Mouse (Mus musculus) liver, embryonic 16.5 days (tissue): ENCODE data around the gene Sema3b. TPM values are rescaled to one million over a fixed set of nuclear protein-coding genes. Genes with fewer than 3 reads are reported as not detected.

ENCODE experiments used
- ATAC-seq: fragments of 200-750 bp; cut with Nextera tagmentation; 2 replicates; pipeline ENCODE4 v1.8.0; 2017; ENCODE audit warnings: low read depth, mild to moderate bottlenecking, moderate number of reproducible peaks, moderate library complexity
- H3K27ac ChIP-seq: fragments of 300-500 bp; sonication (generic); 2 replicates; pipeline ENCODE4 v1.5.1; 2014; ENCODE audit warnings: mild to moderate bottlenecking, low read length
- H3K27me3 ChIP-seq: fragments of 300-500 bp; sonication (generic); 2 replicates; pipeline ENCODE4 v1.6.1; 2014; ENCODE audit warnings: low read depth, low read length, mixed read lengths; ENCODE audit not compliant: control insufficient read depth, insufficient read depth
- H3K36me3 ChIP-seq: fragments of 300-500 bp; sonication (generic); 2 replicates; pipeline ENCODE4 v1.6.1; 2014; ENCODE audit warnings: mild to moderate bottlenecking; ENCODE audit not compliant: control insufficient read depth, insufficient read depth
- H3K4me1 ChIP-seq: fragments of 300-500 bp; sonication (generic); 2 replicates; pipeline ENCODE4 v1.6.1; 2014; ENCODE audit warnings: low read depth, low read length, mixed read lengths; ENCODE audit not compliant: control insufficient read depth
- H3K4me2 ChIP-seq: fragments of 300-500 bp; sonication (generic); 2 replicates; pipeline ENCODE4 v1.6.1; 2014; ENCODE audit warnings: low read depth, low read length, mixed read lengths
- H3K4me3 ChIP-seq: fragments of 300-500 bp; sonication (generic); 2 replicates; pipeline ENCODE4 v1.5.1; 2014; ENCODE audit warnings: low read depth, mild to moderate bottlenecking, low read length
- H3K9ac ChIP-seq: fragments of 300-500 bp; sonication (generic); 2 replicates; pipeline ENCODE4 v1.6.1; 2014; ENCODE audit warnings: low read depth, low read length
- H3K9me3 ChIP-seq: fragments of 300-500 bp; sonication (generic); replicated peaks from 2 replicates; pipeline ENCODE4 v1.6.1; 2016; ENCODE audit warnings: low read length; ENCODE audit not compliant: control insufficient read depth
- WGBS: fragments of 180-500 bp; shearing (Covaris S2); extraction: QIAGEN DNeasy Blood & Tissue Kit; methylation state at CpG from one replicate; pipeline ENCODE4 v1.1.7; 2014; ENCODE audit not compliant: insufficient replicate concordance; 5-methylcytosine and 5-hydroxymethylcytosine counted together
- polyA plus RNA-seq: library from polyadenylated mRNA; unstranded; fragments of >200 nt; fragmentation: Nextera tagmentation; extraction: Ambion mirVana; gene quantifications from 2 replicates; pipeline ENCODE4 v1.2.1, GENCODE M21; 2015

Sema3b gene
- polyA plus RNA-seq, 1 experiment from 2014 or later = 1.4 TPM

- WGBS = 78% methylated on average over 11 of the region's 11 CpGs
- Histone ChIP-seq H3K9me3 (no peaks in the 10 kb centered on the region), H3K4me1 (peaks cover 21% of the 10 kb centered on the region), H3K36me3 (no peaks in the 10 kb centered on the region), H3K27me3 (no peaks in the 10 kb centered on the region; the same call in 1 of the 2 replicates), H3K4me3 (no peak overlapping the region), H3K9ac (no peak overlapping the region), H3K27ac (no peak overlapping the region), H3K4me2 (no peak overlapping the region)
- ATAC-seq = no peak
These were observed 7.8 kb downstream of the Sema3b start for GRCm38 (mm10) chr9:107601275-107601674.

- no peak overlapping the region for H3K27ac ChIP-seq
- no peak overlapping the region for H3K4me3 ChIP-seq
- H3K9me3 ChIP-seq = no peaks in the 10 kb centered on the region
- ATAC-seq = no peak
- WGBS = 61% methylated on average over 12 of the region's 12 CpGs
- no peak overlapping the region for H3K4me2 ChIP-seq
- H3K9ac ChIP-seq = no peak overlapping the region
- H3K4me1 ChIP-seq = peaks cover 21% of the 10 kb centered on the region
- H3K36me3 ChIP-seq = no peaks in the 10 kb centered on the region
- no peaks in the 10 kb centered on the region; the same call in 1 of the 2 replicates for H3K27me3 ChIP-seq
These were observed 8.3 kb downstream of the Sema3b start for GRCm38 (mm10) chr9:107600745-107601144.

- no peak overlapping the region for H3K9ac ChIP-seq
- H3K27ac ChIP-seq = no peak overlapping the region
- no peaks in the 10 kb centered on the region; the same call in 1 of the 2 replicates for H3K27me3 ChIP-seq
- peaks cover 15% of the 10 kb centered on the region for H3K4me1 ChIP-seq
- 67% methylated on average over 14 of the region's 14 CpGs for WGBS
- no peak for ATAC-seq
- H3K9me3 ChIP-seq = no peaks in the 10 kb centered on the region
- H3K4me3 ChIP-seq = no peak overlapping the region
- H3K4me2 ChIP-seq = no peak overlapping the region
- peaks cover 2% of the 10 kb centered on the region; the same call in 1 of the 2 replicates for H3K36me3 ChIP-seq
These were observed 9.2 kb downstream of the Sema3b start for GRCm38 (mm10) chr9:107599842-107600241.

- no peak overlapping the region for H3K9ac ChIP-seq
- WGBS = 72% methylated on average over 9 of the region's 9 CpGs
- H3K4me1 ChIP-seq = peaks cover 13% of the 10 kb centered on the region
- H3K36me3 ChIP-seq = peaks cover 5% of the 10 kb centered on the region
- H3K4me2 ChIP-seq = no peak overlapping the region
- no peak overlapping the region for H3K4me3 ChIP-seq
- no peaks in the 10 kb centered on the region; the same call in 1 of the 2 replicates for H3K27me3 ChIP-seq
- ATAC-seq = no peak
- H3K27ac ChIP-seq = no peak overlapping the region
- no peaks in the 10 kb centered on the region for H3K9me3 ChIP-seq
These were observed 9.6 kb downstream of the Sema3b start for GRCm38 (mm10) chr9:107599433-107599832.

GRCm38 (mm10) chr9:107598385-107598784 is 10.6 kb downstream of the Sema3b start:
- no peaks in the 10 kb centered on the region for H3K9me3 ChIP-seq
- H3K4me2 ChIP-seq = no peak overlapping the region
- ATAC-seq = peak; percentile 33
- 53% methylated on average over 5 of the region's 5 CpGs for WGBS
- no peaks in the 10 kb centered on the region for H3K27me3 ChIP-seq
- H3K9ac ChIP-seq = no peak overlapping the region
- no peak overlapping the region for H3K27ac ChIP-seq
- peaks cover 16% of the 10 kb centered on the region for H3K36me3 ChIP-seq
- no peak overlapping the region for H3K4me3 ChIP-seq
- H3K4me1 ChIP-seq = peaks cover 13% of the 10 kb centered on the region

- Histone ChIP-seq H3K4me1 (peaks cover 7% of the 10 kb centered on the region), H3K9me3 (no peaks in the 10 kb centered on the region), H3K4me2 (no peak overlapping the region), H3K27ac (no peak overlapping the region), H3K9ac (no peak overlapping the region), H3K27me3 (no peaks in the 10 kb centered on the region), H3K36me3 (peaks cover 31% of the 10 kb centered on the region), H3K4me3 (no peak overlapping the region)
- WGBS = 73% methylated on average over 11 of the region's 11 CpGs
- no peak for ATAC-seq
These were observed 12.1 kb downstream of the Sema3b start for GRCm38 (mm10) chr9:107596619-107597569.

- 78% methylated on average over 8 of the region's 8 CpGs for WGBS
These were observed 14.6 kb downstream of the Sema3b start for GRCm38 (mm10) chr9:107594281-107595062.

GRCm38 (mm10) chr9:107593101-107593976 is 15.7 kb downstream of the Sema3b start:
- peaks cover 53% of the 10 kb centered on the region for H3K36me3 ChIP-seq
- ATAC-seq = no peak
- no peak overlapping the region for H3K4me2 ChIP-seq
- no peaks in the 10 kb centered on the region for H3K27me3 ChIP-seq
- H3K4me3 ChIP-seq = no peak overlapping the region
- no peaks in the 10 kb centered on the region for H3K9me3 ChIP-seq
- peaks cover 25% of the 10 kb centered on the region for H3K4me1 ChIP-seq
- WGBS = 84% methylated on average over 11 of the region's 11 CpGs
- no peak overlapping the region; the same call in 1 of the 2 replicates for H3K27ac ChIP-seq
- H3K9ac ChIP-seq = no peak overlapping the region

More at GRCm38 (mm10) chr9:107594281-107595062, 14.6 kb downstream of the Sema3b start:
- peaks cover 20% of the 10 kb centered on the region for H3K4me1 ChIP-seq
- no peak overlapping the region for H3K4me2 ChIP-seq
- no peaks in the 10 kb centered on the region for H3K27me3 ChIP-seq
- H3K36me3 ChIP-seq = peaks cover 53% of the 10 kb centered on the region
- ATAC-seq = no peak
- H3K27ac ChIP-seq = no peak overlapping the region
- no peak overlapping the region for H3K9ac ChIP-seq
- no peaks in the 10 kb centered on the region for H3K9me3 ChIP-seq
- no peak overlapping the region for H3K4me3 ChIP-seq
